Mouse (Mus musculus): ENCODE results near the gene Apon.
A peak's percentile ranks its signal among the peaks of the same experiment; 100 is the strongest.
"Not testable (repeated sequence)": the region's sequence is repeated elsewhere in the genome, so short reads cannot be mapped to it uniquely, and the experiment has no call there.

Gene Apon

DNA sequence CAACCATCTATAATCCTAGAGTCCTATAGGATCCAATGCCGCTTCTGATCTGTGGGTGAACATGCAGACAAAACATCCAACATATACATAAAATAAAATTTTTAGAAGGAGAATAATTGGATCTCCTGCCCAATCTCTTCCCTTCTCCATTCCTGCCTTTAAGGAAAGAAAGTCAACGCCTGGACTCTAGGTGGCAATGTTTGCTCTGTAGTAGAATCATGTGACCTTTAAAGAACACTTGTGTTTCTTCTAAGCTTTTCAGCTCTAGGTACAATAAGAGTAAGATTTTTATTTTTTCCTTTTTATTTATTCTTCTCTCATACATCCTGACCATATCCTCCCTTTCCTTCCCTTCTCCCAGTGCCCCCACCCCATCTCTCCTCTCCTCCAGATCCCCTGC lies 18.0 kb downstream of the Apon start:
- no peak for DNase-seq (ENCODE audit: extremely low read depth, low read depth, low spot score)

DNA sequence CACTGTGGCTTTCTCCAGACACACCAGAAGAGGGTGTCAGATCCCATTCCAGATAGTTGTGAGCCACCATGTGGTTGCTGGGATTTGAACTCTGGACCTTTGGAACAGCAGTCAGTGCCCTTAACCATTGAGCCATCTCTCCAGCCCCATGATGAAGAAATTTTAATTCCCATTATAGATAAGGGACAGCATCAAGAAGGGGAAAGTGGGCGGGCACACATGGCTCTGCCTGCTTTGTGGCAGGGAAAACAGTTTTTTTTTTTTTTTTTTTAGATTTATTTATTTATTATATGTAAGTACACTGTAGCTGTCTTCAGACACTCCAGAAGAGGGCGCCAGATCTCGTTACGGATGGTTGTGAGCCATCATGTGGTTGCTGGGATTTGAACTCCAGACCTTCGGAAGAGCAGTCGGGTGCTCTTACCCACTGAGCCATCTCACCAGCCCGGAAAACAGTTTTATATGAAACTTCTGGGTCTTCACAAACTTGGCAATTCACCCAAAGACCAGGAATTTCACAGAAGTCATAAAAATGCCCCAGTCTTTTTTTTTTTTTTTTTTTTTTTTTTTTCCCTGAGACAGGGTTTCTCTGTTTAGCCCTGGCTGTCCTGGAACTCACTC lies 19.0 kb downstream of the Apon start:
- DNase-seq (ENCODE audit: extremely low read depth, low read depth, low spot score): not testable (repeated sequence)

DNA sequence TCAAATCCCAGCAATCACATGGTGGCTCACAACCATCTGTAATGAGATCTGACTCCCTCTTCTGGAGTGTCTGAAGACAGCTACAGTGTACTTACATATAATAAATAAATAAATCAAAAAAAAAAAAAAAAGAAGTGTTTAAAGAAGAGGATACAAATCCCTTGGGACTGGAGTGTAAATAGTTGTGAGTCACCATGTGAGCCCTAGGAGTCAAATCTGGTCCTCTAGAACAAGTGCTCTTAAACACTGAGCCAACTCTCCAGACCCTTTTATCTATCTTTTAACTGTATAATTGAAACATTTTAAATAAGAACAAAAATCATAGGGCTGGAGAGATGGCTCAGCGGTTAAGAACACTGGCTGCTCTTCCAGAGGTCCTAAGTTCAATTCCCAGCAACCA lies 21.5 kb downstream of the Apon start:
- DNase-seq (ENCODE audit: extremely low read depth, low read depth, low spot score): not testable (repeated sequence)

DNA sequence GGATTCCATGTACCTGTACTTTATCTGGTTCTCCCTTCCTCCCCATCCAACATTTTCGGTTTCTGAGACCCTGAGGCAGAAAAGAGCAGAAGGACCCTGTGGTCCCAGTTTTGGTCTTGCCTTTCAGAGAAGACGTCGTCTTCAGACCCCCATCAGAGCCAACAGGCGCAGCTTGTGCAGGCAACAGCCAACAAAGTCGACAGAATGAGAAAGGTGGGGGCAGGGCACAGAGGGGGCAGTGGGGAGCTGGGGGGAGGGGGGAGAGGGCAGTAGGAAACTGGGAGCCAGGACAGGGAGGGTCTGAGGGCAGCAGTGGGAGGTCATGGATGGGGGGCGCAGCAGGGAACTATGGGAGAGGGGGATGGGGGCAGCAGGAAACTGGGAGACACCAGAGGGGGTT lies 24.3 kb downstream of the Apon start:
- no peak for DNase-seq (ENCODE audit: extremely low read depth, low read depth, low spot score)

DNA sequence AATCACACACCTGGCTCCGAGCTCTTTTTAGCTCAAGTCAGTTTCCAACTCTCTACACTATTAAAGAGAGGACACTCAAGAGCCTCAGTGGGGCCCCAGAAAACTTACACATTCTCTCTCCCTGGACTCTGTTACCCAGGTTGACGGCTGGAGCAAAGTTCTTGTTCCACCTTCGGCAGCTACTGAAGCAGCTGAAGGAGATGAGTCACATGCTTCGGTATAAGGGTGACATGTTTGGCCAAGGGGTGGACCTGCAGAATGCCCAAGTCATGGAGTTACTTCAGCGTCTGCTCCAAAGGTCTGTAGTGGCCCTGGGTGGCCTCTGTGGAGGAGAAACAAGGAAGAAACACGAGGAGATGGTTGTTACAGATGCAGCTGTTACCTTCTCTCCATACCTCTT lies 27.0 kb downstream of the Apon start:
- no peak for DNase-seq (ENCODE audit: extremely low read depth, low read depth, low spot score)

DNA sequence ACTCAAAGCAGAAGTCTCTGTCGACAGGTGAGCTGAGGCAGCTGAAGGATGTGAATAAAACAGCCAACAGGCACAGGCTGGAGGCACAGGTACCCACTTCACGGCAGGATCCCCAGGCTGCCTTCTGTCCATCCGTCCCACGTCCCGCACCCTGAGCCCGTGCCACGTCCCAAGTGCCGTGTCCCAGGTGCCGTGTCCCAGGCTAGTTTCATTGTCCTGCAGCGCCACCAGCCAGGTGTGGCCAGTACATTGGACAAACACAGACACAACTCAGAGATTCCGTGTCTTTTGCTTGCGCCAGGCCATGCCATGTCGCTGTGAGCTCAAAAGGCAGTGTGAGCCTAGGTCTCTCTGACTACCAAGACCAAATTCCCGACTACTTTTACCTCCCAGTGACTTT lies 27.8 kb downstream of the Apon start:
- DNase-seq (ENCODE audit: extremely low read depth, low read depth, low spot score): no peak

DNA sequence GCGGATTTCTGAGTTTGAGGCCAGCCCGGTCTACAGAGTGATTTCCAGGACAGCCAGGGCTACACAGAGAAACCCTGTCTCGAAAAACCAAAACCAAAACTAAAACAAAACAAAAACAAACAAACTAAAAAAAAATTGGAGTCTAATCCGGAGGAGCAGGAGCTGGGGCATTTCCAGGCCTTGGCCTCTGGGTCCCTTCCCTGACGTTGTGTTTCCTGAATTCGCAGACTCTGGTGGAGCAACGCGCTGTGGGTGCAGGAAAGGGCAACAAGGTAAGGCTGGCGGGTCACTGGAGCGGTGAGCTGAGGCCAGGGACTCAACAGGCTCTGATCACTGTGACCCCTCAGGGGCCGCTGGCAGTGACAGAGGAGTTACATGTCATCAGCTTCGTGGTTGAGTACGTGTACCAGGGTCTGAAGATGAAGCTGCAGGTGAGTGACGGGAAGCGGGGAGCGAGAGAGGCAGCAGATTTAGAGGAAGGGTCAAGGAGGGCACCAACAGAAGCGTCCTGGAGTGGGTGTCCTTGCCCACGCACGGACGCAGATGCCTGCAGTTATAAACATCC lies 29.1 kb downstream of the Apon start:
- no peak for DNase-seq (ENCODE audit: extremely low read depth, low read depth, low spot score)

DNA sequence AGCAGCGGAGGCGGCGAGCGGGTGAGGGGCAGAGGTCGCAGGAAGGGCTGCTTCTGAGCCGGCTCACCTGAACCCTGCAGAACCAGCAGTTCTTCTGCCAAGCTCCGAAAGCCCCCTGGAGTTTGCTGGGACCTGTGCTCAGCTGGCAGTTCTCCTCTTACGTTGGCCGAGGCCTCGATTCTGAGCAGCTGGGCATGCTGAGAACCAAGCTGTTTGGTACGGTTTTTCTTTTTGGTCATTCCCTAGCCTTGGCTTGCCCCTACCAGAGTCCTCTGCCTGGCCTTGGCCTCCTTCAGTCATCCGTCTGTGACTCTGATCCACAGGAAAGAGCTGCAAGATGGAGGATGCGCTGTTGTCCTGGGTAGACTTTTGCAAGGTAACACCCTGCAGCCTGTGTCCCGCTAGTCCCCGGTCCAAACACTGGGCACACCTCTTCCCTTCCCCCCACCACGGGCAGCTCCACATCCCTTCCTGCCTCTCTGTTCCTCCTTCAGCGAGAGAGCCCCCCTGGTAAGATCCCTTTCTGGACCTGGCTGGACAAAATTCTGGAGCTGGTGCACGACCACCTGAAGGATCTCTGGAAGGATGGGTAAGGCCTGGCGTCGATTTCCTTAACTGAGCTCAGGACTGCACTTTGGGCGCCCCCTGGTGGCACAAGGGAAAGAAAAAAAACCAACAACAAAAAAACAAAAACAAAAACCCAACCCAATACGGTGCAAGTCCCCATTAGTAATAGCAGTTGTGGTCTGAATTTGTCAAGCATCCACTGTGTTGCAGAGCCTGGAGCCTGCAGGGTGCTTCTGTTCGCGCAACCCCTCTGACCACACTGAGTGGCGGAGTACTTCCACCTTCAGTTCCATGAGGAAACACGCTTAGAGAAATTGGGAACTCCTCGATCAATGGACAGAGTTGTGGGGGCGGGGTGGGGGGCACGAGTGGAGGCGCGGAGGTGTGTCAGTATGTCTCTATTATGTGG lies 30.0 kb downstream of the Apon start:
- DNase-seq (ENCODE audit: extremely low read depth, low read depth, low spot score): no peak

DNA sequence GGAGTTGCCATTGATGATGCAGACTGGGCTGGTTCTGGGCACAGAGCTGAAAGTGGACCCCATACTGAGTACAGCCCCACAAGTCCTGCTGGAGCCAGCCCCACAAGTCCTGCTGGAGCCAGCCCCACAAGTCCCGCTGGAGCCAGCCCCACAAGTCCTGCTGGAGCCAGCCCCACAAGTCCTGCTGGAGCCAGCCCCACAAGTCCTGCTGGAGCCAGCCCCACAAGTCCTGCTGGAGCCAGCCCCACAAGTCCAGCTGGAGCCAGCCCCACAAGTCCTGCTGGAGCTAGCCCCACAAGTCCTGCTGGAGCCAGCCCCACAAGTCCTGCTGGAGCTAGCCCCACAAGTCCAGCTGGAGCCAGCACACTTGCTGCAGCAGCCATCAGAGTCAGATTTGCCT lies 36.7 kb downstream of the Apon start:
- DNase-seq (ENCODE audit: extremely low read depth, low read depth, low spot score): peak; percentile 23

DNA sequence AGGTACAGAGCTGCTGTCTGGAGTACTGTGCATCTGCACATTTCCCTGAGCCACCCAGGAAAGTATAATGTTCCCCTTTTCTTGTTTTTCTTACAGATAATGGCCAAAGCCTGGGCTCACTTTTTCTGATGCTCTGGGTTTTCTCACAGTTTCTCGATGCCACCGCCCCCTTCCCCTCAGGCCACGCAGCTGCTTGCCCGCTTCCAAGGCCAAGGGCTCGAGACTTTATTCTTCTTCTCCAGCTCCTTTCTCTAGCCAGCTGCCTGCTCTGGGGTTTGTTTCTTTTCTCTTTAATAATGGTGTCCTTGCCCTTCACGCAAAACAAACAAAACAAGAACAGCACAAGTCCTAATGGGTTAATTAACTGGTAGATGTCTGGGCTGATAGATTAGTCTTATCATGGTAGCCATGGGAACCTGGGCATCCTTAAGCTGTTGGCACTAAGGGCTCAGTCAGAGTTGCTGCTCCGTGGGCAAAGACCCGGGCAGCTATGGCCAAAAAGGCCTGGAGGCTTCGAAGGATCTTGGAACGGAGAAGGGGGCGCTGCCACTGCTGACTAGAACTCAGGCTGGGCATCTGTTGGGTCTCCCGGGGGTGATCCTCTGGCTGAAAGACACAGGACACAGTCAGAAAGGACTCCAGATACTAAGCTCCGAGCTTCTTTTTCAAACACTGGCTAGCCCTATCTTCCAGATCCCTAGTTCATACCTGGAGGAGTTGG lies 42.6 kb downstream of the Apon start:
- no peak for DNase-seq (ENCODE audit: extremely low read depth, low read depth, low spot score)

DNA sequence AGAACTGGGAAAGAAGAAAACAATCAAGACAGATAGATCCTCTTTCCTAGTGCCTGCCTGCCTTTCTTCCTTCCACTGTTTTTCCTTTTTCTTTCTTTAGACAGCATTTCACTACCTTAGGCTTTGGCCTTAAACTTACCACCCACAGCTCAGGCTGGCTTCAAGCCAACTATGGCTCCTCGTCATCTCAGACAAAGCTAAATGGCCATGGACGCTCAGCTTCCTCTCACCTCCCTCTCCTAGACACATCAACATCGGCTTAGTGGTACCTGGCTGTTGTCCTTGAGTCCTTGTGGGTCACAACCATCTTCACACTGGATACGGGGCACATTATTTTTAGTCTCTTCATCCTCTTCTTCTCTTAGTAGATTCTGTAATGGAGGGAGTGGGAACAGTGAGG lies 43.3 kb downstream of the Apon start:
- no peak for DNase-seq (ENCODE audit: extremely low read depth, low read depth, low spot score)

DNA sequence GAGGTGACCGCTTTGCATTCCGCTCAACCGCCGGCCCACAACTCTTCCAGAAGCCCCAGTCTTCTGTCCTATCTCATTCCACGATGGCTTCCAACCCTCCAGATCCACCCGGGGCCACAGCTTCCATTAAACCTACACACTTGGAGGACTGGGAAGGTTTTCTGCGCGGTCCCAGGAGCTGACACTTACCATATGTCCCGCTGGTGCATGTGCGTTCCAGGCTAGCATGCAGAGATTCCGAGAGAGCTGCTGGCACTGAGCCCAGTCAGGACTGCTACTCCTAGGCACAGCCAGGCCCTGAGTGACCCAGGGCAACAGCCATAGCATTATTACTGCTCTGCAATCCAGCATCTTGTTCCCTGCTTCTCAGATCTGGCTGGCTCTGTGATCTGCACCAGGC lies 43.7 kb downstream of the Apon start:
- DNase-seq (ENCODE audit: extremely low read depth, low read depth, low spot score): no peak

DNA sequence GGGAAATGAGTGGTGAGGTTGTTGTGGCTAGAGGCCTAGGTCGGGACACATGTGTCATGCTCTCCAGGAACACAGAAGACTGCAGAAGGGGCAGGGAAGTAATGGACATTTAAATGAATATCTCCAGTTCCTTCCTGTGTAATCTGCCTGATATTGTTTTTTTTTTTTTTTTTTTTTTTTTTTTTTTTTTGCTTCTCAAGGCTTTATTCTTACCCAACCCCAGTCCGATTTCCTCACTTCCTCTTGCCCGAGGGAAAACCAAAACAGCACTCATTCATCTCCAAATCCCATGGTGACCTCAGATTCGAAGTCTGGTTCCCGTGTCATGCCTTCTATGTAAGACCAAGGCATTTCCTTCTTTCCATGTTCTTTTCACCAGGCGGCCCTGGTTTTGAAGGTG lies 44.3 kb downstream of the Apon start:
- peak; percentile 42 for DNase-seq (ENCODE audit: extremely low read depth, low read depth, low spot score)

DNA sequence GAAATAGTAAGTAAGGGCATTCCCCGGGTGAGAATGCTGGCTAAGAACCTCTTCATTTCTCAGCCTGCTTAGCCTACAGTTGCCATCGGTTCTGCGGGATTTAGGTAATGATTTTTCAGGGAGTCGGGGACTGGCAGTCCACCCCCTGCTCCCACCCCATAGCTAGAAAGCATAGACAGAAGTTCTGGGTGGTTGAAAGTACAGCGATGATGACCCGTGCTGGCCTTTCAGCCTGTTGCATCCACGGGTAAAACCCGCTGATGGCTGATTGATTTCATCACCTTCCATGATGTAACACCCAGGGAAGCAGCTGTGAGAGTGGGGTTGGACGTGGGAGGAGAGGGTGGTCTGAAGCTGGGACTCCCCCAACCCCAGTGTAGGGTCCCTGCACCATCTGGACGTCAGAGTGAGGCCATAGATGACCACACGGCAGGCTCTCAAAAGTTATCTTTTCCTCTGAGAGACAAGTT lies 44.8 kb downstream of the Apon start, which contains the start of gene Il23a:
TSS of gene Il23a (minus strand) at position 51 of the 470 bp plus-strand sequence.
- DNase-seq (ENCODE audit: extremely low read depth, low read depth, low spot score): no peak

DNA sequence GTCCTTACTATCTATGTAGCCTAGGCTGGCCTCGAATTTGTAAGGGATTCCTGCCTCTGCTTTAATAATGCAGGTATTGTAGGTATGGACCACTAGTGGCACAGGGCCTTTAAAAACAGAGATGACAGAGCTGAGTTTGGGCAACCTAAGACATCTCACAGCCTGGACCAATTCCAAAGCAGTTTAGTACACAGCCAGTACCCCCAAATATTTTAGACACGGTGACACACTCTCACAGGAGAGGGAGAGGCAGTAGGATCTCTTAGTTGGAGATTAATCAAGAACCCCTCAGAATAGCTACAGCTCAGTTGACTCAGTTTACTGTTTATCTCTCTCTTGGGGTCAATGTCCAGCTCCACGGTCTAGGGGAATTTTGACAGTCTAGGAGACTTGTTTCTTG lies 48.5 kb downstream of the Apon start:
- no peak for DNase-seq (ENCODE audit: extremely low read depth, low read depth, low spot score)

DNA sequence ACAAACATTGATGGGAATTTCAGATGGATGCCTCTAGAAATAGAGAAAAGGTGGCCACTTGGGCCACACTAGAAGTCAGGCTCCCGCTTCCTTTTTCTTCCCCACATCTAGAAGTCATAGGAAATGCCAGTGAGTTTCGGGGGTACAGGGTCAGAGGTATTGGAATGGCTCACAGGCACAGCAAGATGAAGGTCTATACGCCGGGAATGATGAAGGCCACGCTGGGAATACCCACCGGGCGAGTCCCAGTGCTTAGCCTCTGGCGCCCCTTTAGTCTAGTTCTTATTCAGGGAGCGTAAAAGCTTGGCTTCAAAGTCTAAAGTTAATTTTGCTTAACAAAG lies 48.9 kb downstream of the Apon start:
- no peak for DNase-seq (ENCODE audit: extremely low read depth, low read depth, low spot score)

DNA sequence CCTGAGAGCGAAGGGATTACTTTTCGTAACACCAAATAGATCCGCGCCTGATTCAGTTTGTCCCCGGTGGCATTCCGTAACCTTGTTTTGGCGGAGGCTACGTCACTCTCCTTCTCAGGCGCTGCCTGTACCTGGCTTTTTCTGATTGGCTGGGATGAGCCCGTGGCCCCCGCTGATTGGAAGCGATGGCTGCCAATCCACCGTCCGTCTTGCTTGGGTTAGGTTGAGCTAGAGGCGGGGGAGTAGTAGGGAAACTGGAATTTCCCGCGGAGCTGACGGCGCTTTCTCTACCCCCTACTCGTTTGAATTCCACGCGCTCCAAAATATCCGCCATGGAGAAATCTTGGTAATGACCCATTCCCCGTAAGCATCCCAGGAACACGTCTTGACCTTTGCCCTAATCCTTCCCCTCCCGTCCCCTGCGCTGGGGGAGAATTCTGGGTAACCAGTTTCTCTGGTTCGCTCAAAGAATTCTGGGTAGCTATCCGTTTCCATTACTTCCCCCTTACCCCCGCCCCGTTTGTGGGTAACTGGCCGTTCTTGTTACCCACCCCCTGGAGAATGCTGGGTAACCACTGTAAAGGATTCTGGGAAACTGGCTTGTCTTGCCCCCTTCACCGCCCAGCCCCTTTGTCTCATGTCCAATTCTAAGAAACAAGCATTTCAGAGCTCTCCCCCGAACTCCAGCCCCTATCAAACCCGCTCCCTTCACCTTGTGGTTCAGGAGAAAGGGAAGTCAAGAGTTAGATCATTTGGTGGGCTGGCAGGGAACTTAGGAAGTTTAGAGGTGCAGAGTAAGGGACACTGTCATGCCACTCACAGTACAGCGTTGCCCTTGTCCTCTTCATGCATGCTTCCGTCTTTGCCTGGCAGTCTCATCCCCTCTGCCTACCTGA lies 49.5 kb downstream of the Apon start, which contains the start of gene Pan2:
TSS of gene Pan2 (plus strand) at position 210 of the 896 bp plus-strand sequence.
- DNase-seq (ENCODE audit: extremely low read depth, low read depth, low spot score): peak; percentile 97

Measured in fat pad, adult 2 months (tissue).